Mouse (Mus musculus) T-helper 17 cell (primary cell): ENCODE measurements around the gene Vps8.

ENCODE experiments used
- in situ Hi-C, 2 experiments: fragments of 300-600 bp; cut with MboI, MseI; formaldehyde crosslinking; loops; 1 replicate in 1 of 2; 2 replicates in 1 of 2; pipeline ENCODE4 v1.15.1; 2025; ENCODE audit warnings: high pct_unique_total_duplicates in 2 of 2

Gene Vps8

GRCm38 (mm10) chr16:21547446-21547845 is 124.5 kb downstream of the Vps8 start:
- in situ Hi-C loops = no loop called here

GRCm38 (mm10) chr16:21549751-21550150 is 126.8 kb downstream of the Vps8 start:
- in situ Hi-C loops = no loop called here

GRCm38 (mm10) chr16:21550453-21550852 is 127.5 kb downstream of the Vps8 start:
- in situ Hi-C loops = no loop called here

GRCm38 (mm10) chr16:21553506-21553905 is 130.6 kb downstream of the Vps8 start:
- in situ Hi-C loops = no loop called here

- in situ Hi-C loops = no loop called here
Measured at GRCm38 (mm10) chr16:21562625-21563300, 139.8 kb downstream of the Vps8 start.

- in situ Hi-C loops = no loop called here
Measured at GRCm38 (mm10) chr16:21563322-21563721, 140.4 kb downstream of the Vps8 start.

- in situ Hi-C loops = no loop called here
Measured at GRCm38 (mm10) chr16:21567093-21567492, 144.2 kb downstream of the Vps8 start.

GRCm38 (mm10) chr16:21569952-21570351 is 147.0 kb downstream of the Vps8 start:
- in situ Hi-C loops = no loop called here

- in situ Hi-C loops = no loop called here
Measured at GRCm38 (mm10) chr16:21570786-21571185, 147.9 kb downstream of the Vps8 start.

- in situ Hi-C loops = no loop called here
Measured at GRCm38 (mm10) chr16:21576000-21576420, 153.1 kb downstream of the Vps8 start.

- in situ Hi-C loops = no loop called here
Measured at GRCm38 (mm10) chr16:21589110-21589509, 166.2 kb downstream of the Vps8 start.

- in situ Hi-C loops = no loop called here
Measured at GRCm38 (mm10) chr16:21590806-21591205, 167.9 kb downstream of the Vps8 start.

GRCm38 (mm10) chr16:21591511-21591910 is 168.6 kb downstream of the Vps8 start:
- in situ Hi-C loops = no loop called here

GRCm38 (mm10) chr16:21595539-21595938 is 172.6 kb downstream of the Vps8 start:
- in situ Hi-C loops = no loop called here

- in situ Hi-C loops = no loop called here
Measured at GRCm38 (mm10) chr16:21604354-21604753, 181.4 kb downstream of the Vps8 start.

- in situ Hi-C loops = no loop called here
Measured at GRCm38 (mm10) chr16:21606249-21607020, 183.5 kb downstream of the Vps8 start.

- in situ Hi-C loops = no loop called here
Measured at GRCm38 (mm10) chr16:21607021-21607650, 184.2 kb downstream of the Vps8 start.

GRCm38 (mm10) chr16:21607651-21608040 is 184.7 kb downstream of the Vps8 start:
- in situ Hi-C loops = no loop called here

GRCm38 (mm10) chr16:21608176-21608865 is 185.4 kb downstream of the Vps8 start:
- in situ Hi-C loops = no loop called here

- in situ Hi-C loops = loop anchor here in 1 of 2 experiments (5.0 kb wide), 1 partner anchor 117 kb away; no protein-coding TSS in a partner anchor
Measured at GRCm38 (mm10) chr16:21610473-21610872, 187.6 kb downstream of the Vps8 start.

- in situ Hi-C loops = loop anchor here in 1 of 2 experiments (5.0 kb wide), 1 partner anchor 111 kb away; no protein-coding TSS in a partner anchor
Measured at GRCm38 (mm10) chr16:21615802-21616201, 192.9 kb downstream of the Vps8 start.

- in situ Hi-C loops = no loop called here
Measured at GRCm38 (mm10) chr16:21620630-21621029, 197.7 kb downstream of the Vps8 start.
